In genomic region chr7:13511539-13511938, GRCm38 (mm10) we compare ENCODE assay signal across 10 mouse cellular contexts. TPM values are rescaled to one million over a fixed set of nuclear protein-coding genes. Genes with fewer than 3 reads are reported as not detected.
A peak's percentile ranks its signal among the peaks of the same experiment; 100 is the strongest.
DNase-seq lines count a peak whose midpoint lies in the region; ATAC-seq lines count a peak whose summit lies in the region.
"Had no signal": no experiment of that assay in that cellular context is flagged by ENCODE, and none has a peak within 500 bp of the region (broad histone marks: within the 10 kb centered on the region; RNA-seq: fewer than 3 reads in every experiment).

No protein-coding gene starts in this region.

- ATAC-seq in heart, embryonic 12.5 days (ENCODE audit: insufficient number of reproducible peaks, low FRiP score): no peak
- ATAC-seq in midbrain, embryonic 13.5 days: no peak
- ATAC-seq in megakaryocyte, adult 5-6 weeks (ENCODE audit: poor library complexity, severe bottlenecking): no peak

- H3K4me1 ChIP-seq in heart, embryonic 12.5 days (replicated peaks): no peaks in the 10 kb centered on the region
- no peaks in the 10 kb centered on the region for H3K4me1 ChIP-seq in midbrain, embryonic 13.5 days (replicated peaks)

- no peak overlapping the region for H3K4me3 ChIP-seq in heart, embryonic 12.5 days
- no peak overlapping the region for H3K4me3 ChIP-seq in midbrain, embryonic 13.5 days (replicated peaks)

- intact Hi-C loops in heart, postnatal 10 days (cut with DNase I): loop anchor here (1.0 to 2.0 kb wide), 2 partner anchors 223 to 443 kb away; no protein-coding TSS in a partner anchor

- WGBS in heart, embryonic 12.5 days: 59% methylated on average over 1 of the region's 1 CpGs
- WGBS in midbrain, embryonic 13.5 days: 69% methylated on average over 1 of the region's 1 CpGs

- no peak overlapping the region for H3K4me2 ChIP-seq in heart, embryonic 12.5 days
- H3K4me2 ChIP-seq in midbrain, embryonic 13.5 days (replicated peaks): no peak overlapping the region

- H3K9me3 ChIP-seq in heart, embryonic 12.5 days (replicated peaks): peaks cover 13% of the 10 kb centered on the region
- peaks cover 27% of the 10 kb centered on the region for H3K9me3 ChIP-seq in midbrain, embryonic 13.5 days

- DNase-seq in heart, postnatal 10 days: peak; percentile 12 to 34
- peak; percentile 26 for DNase-seq in CD4-positive helper T cell, adult 2 months (ENCODE audit: low read depth, low spot score)
- peak; percentile 32 for DNase-seq in adrenal gland, adult 2 months
- DNase-seq in left cerebral cortex, adult 18-20 months (ENCODE audit: low spot score in 2 of 2): peak; percentile 23 to 35
- DNase-seq in thymus, postnatal 25 days: peak; percentile 26

- no peak overlapping the region for H3K9ac ChIP-seq in heart, embryonic 12.5 days
- no peak overlapping the region for H3K9ac ChIP-seq in midbrain, embryonic 13.5 days (replicated peaks)

- no peak overlapping the region for H3K27ac ChIP-seq in heart, embryonic 12.5 days (ENCODE audit: poor library complexity, severe bottlenecking)
- H3K27ac ChIP-seq in midbrain, embryonic 13.5 days: no peak overlapping the region

- H3K27me3 ChIP-seq in heart, embryonic 12.5 days (replicated peaks): no peaks in the 10 kb centered on the region
- H3K27me3 ChIP-seq in midbrain, embryonic 13.5 days: no peaks in the 10 kb centered on the region

- H3K36me3 ChIP-seq in heart, embryonic 12.5 days: no peaks in the 10 kb centered on the region
- H3K36me3 ChIP-seq in midbrain, embryonic 13.5 days: no peaks in the 10 kb centered on the region

RNA-seq across cellular contexts. Expression of gene Bsph2, which starts 59.3 kb away (rescaled TPM):
- total RNA-seq in heart, postnatal 10 days (2021): not detected
- polyA plus RNA-seq in heart, embryonic 12.5 days (2016; fragmentation: Nextera tagmentation; extraction: Ambion mirVana): not detected in 2 replicates
- total RNA-seq in adrenal gland, adult 2 months (2021): not detected
- not detected in 2 replicates for polyA plus RNA-seq in adrenal gland, adult 2 months (2012; rRNA removed)
- not detected for total RNA-seq in left cerebral cortex, adult 18-20 months (2021)
- polyA plus RNA-seq in midbrain, embryonic 13.5 days (2015; fragmentation: Nextera tagmentation; extraction: Ambion mirVana): not detected in 2 replicates
- not detected in 2 replicates for total RNA-seq in megakaryocyte, adult 5-6 weeks (2015)
- not detected in 2 replicates for total RNA-seq in megakaryocyte, adult 5-6 weeks (2017)
- polyA plus RNA-seq: heart, embryonic 14.5 days; liver, embryonic 16.5 days had no signal
